ENCODE assay signal across 8 mouse cellular contexts in genomic region chr2:118659493-118659892, GRCm38 (mm10). TPM values are rescaled to one million over a fixed set of nuclear protein-coding genes. Genes with fewer than 3 reads are reported as not detected.
DNase-seq lines count a peak whose midpoint lies in the region; ATAC-seq and TF ChIP-seq lines count a peak whose summit lies in the region.

No protein-coding gene starts in this region.

- peaks cover 58% of the 10 kb centered on the region for H3K4me1 ChIP-seq in heart, embryonic 10.5 days
- peaks cover 11% of the 10 kb centered on the region for H3K4me1 ChIP-seq in ES-Bruce4 (ENCODE audit: control insufficient read depth, insufficient read depth, low read length)
- H3K4me1 ChIP-seq in forebrain, postnatal 0 days (ENCODE audit: insufficient read depth), result peaks cover 18% of the 10 kb centered on the region
- peaks cover 60% of the 10 kb centered on the region for H3K4me1 ChIP-seq in liver, embryonic 16.5 days (ENCODE audit: control insufficient read depth, low read depth, low read length)

- H3K36me3 ChIP-seq in heart, embryonic 10.5 days, result no peaks in the 10 kb centered on the region
- no peaks in the 10 kb centered on the region for H3K36me3 ChIP-seq in ES-Bruce4 (ENCODE audit: control insufficient read depth, insufficient read depth, low read length, poor library complexity, severe bottlenecking)
- H3K36me3 ChIP-seq in forebrain, postnatal 0 days (ENCODE audit: insufficient read depth), result no peaks in the 10 kb centered on the region
- H3K36me3 ChIP-seq in liver, embryonic 16.5 days (ENCODE audit: control insufficient read depth, insufficient read depth), result no peaks in the 10 kb centered on the region

- 72% methylated on average over 12 of the region's 12 CpGs for WGBS in heart, embryonic 10.5 days
- 87% methylated on average over 12 of the region's 12 CpGs for WGBS in forebrain, postnatal 0 days
- WGBS in liver, embryonic 16.5 days (ENCODE audit: insufficient replicate concordance), result 43% methylated on average over 12 of the region's 12 CpGs

- H3K9ac ChIP-seq in ES-Bruce4 (ENCODE audit: low read depth, poor library complexity, severe bottlenecking), result no peak overlapping the region
- no peak overlapping the region; the same call in 1 of the 2 replicates for H3K9ac ChIP-seq in forebrain, postnatal 0 days
- peak overlapping the region; percentile 60 for H3K9ac ChIP-seq in liver, embryonic 16.5 days (ENCODE audit: low read depth, low read length)

- no peak for TF ChIP-seq CTCF in ES-Bruce4 (IDR thresholded peaks at IDR 0.05; ENCODE audit: low read depth, low read length)
- no peak for TF ChIP-seq CTCF in forebrain, postnatal 0 days (IDR thresholded peaks at IDR 0.05; ENCODE audit: low read depth)

- no peak for ATAC-seq in forebrain, postnatal 0 days
- ATAC-seq in liver, embryonic 16.5 days (ENCODE audit: low read depth), result 0 out of 2 replicates have a peak, but pooled peaks have one; percentile 3

- H3K4me2 ChIP-seq in forebrain, postnatal 0 days (ENCODE audit: low read depth), result peak overlapping the region; percentile 61
- H3K4me2 ChIP-seq in liver, embryonic 16.5 days (ENCODE audit: low read depth, low read length), result peak overlapping the region; percentile 78

- TF ChIP-seq POLR2A in ES-Bruce4 (IDR thresholded peaks at IDR 0.05; ENCODE audit: insufficient read depth, low read length), result no peak

- peak overlapping the region; percentile 87 for H3K27ac ChIP-seq in heart, embryonic 10.5 days
- peak overlapping the region; percentile 86 for H3K27ac ChIP-seq in ES-Bruce4 (ENCODE audit: insufficient read depth, low read length)
- no peak overlapping the region for H3K27ac ChIP-seq in forebrain, postnatal 0 days (ENCODE audit: low read depth, low read length)
- H3K27ac ChIP-seq in liver, embryonic 16.5 days (ENCODE audit: low read length), result peak overlapping the region; percentile 95

- intact Hi-C loops in heart, postnatal 10 days (cut with DNase I), result no loop called here

- no peak for DNase-seq in heart, embryonic 10.5 days (ENCODE audit: low spot score)
- DNase-seq in heart, postnatal 10 days, result no peak
- DNase-seq in forebrain, postnatal 0 days, result no peak
- DNase-seq in ovary, postnatal 10 days (ENCODE audit: low spot score), result no peak
- no peak for DNase-seq in layer of hippocampus, adult 11-12 months (ENCODE audit: low spot score)
- DNase-seq in gastrocnemius, postnatal 4 days (ENCODE audit: low spot score in 2 of 2), result no peak

- H3K27me3 ChIP-seq in heart, embryonic 10.5 days (ENCODE audit: insufficient read depth, poor library complexity, severe bottlenecking), result peaks cover 29% of the 10 kb centered on the region
- no peaks in the 10 kb centered on the region for H3K27me3 ChIP-seq in ES-Bruce4 (ENCODE audit: control insufficient read depth, insufficient read depth, low read length, poor library complexity, severe bottlenecking)
- no peaks in the 10 kb centered on the region for H3K27me3 ChIP-seq in forebrain, postnatal 0 days (ENCODE audit: insufficient read depth, low read length)
- H3K27me3 ChIP-seq in liver, embryonic 16.5 days (ENCODE audit: control insufficient read depth, insufficient read depth, low read depth, low read length), result no peaks in the 10 kb centered on the region

- no peaks in the 10 kb centered on the region for H3K9me3 ChIP-seq in heart, embryonic 10.5 days
- no peaks in the 10 kb centered on the region for H3K9me3 ChIP-seq in ES-Bruce4 (replicated peaks; ENCODE audit: control insufficient read depth, insufficient read depth, low read length, poor library complexity, severe bottlenecking)
- H3K9me3 ChIP-seq in forebrain, postnatal 0 days (ENCODE audit: low read length), result no peaks in the 10 kb centered on the region
- no peaks in the 10 kb centered on the region for H3K9me3 ChIP-seq in liver, embryonic 16.5 days (replicated peaks; ENCODE audit: control insufficient read depth, low read length)

- TF ChIP-seq EP300 in ES-Bruce4 (IDR thresholded peaks at IDR 0.05; ENCODE audit: insufficient read depth, low read depth, low read length), result no peak

- H3K4me3 ChIP-seq in heart, embryonic 10.5 days, result peak overlapping the region; percentile 59; the same call in 1 of the 2 replicates
- no peak overlapping the region for H3K4me3 ChIP-seq in ES-Bruce4 (ENCODE audit: low read depth, low read length)
- peak overlapping the region; percentile 38; the same call in 1 of the 2 replicates for H3K4me3 ChIP-seq in forebrain, postnatal 0 days (ENCODE audit: low read depth, low read length)
- H3K4me3 ChIP-seq in liver, embryonic 16.5 days (ENCODE audit: low read depth, low read length), result peak overlapping the region; percentile 59

RNA-seq across cellular contexts. Expression of gene Pak6, which starts 3.6 kb away (rescaled TPM):
- 1.7 and 4.1 TPM in 2 replicates for polyA plus RNA-seq in heart, embryonic 10.5 days (2016; fragmentation: Nextera tagmentation; extraction: Ambion mirVana)
- 10 to 100 TPM; 13.5 to 15.3 TPM for total RNA-seq in heart, postnatal 10 days (2021)
- 2.1 and 2.3 TPM in 2 replicates for polyA plus RNA-seq in ES-Bruce4 (2011; ENCODE audit: insufficient read depth, insufficient read length, low read depth, missing spikeins)
- total RNA-seq in forebrain, postnatal 0 days (2014; rRNA removed), result 71.4 and 84.4 TPM in 2 replicates
- 39.6 and 61.9 TPM in 2 replicates for polyA plus RNA-seq in forebrain, postnatal 0 days (2015; fragmentation: Nextera tagmentation; extraction: Ambion mirVana)
- 0.14 and 0.30 TPM in 2 replicates for polyA plus RNA-seq in liver, embryonic 16.5 days (2015; fragmentation: Nextera tagmentation; extraction: Ambion mirVana)
- under 1 TPM; 0.29 to 0.52 TPM for total RNA-seq in gastrocnemius, postnatal 4 days (2021)

RNA-seq across cellular contexts. Expression of gene Ankrd63, which starts 44.3 kb away (rescaled TPM):
- 0.16 and 0.63 TPM in 2 replicates for polyA plus RNA-seq in heart, embryonic 10.5 days (2016; fragmentation: Nextera tagmentation; extraction: Ambion mirVana)
- total RNA-seq in heart, postnatal 10 days (2021), result 1 to 10 TPM in 1 of 2 experiments, under 1 TPM in 1; 0.64 to 1.7 TPM
- polyA plus RNA-seq in ES-Bruce4 (2011; ENCODE audit: insufficient read depth, insufficient read length, low read depth, missing spikeins), result not detected in 2 replicates
- 1.1 and 2.0 TPM in 2 replicates for total RNA-seq in forebrain, postnatal 0 days (2014; rRNA removed)
- polyA plus RNA-seq in forebrain, postnatal 0 days (2015; fragmentation: Nextera tagmentation; extraction: Ambion mirVana), result 0.62 and 0.64 TPM in 2 replicates
- polyA plus RNA-seq in liver, embryonic 16.5 days (2015; fragmentation: Nextera tagmentation; extraction: Ambion mirVana), result 0.02 and 0.06 TPM in 2 replicates
- total RNA-seq in gastrocnemius, postnatal 4 days (2021), result under 1 TPM in 1 of 2 experiments, not detected in 1; 0.08 TPM
